Mouse (Mus musculus): ENCODE data around the gene Dtx3.
"Not testable (repeated sequence)": the region's sequence is repeated elsewhere in the genome, so short reads cannot be mapped to it uniquely, and the experiment has no call there.

DNA sequence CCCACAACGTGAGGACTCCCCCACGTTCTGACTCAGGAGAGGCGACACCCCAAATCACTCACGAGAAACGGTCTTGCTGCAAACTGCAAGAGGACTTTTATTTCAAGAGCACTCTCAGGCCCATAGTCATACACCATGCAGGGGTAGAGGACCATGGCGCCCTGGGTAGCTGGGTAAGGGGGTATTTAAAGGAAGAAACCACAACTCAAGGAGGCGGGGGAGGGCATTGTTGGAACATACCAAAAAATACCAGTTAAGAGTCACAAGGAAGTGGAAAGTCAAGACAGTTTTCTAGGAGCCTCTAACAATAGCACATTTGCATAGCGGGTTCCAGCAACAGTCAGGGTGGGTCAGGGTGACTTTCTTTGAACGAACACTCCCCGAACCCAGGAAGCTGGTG is 43.0 kb downstream of the Dtx3 start:
- TF ChIP-seq POLR2A (IDR thresholded peaks at IDR 0.05; ENCODE audit: insufficient read depth, low read length); CTCF (IDR thresholded peaks at IDR 0.05; ENCODE audit: low read depth, low read length): not testable (repeated sequence)
